Mouse (Mus musculus): Measurements from ENCODE around the gene Gm20708.

- no peak for TF ChIP-seq CTCF (IDR thresholded peaks at IDR 0.05; ENCODE audit: control insufficient read depth, insufficient read depth, insufficient replicate concordance, low read depth, low read length)
- no peak for TF ChIP-seq POLR2A (IDR thresholded peaks at IDR 0.05; ENCODE audit: control insufficient read depth, low read depth, low read length)
Measured at GRCm38 (mm10) chr11:117874419-117874818, 65.0 kb downstream of the Gm20708 start.
